Mouse (Mus musculus) left cerebral cortex, postnatal 10 days (tissue): ENCODE data around the gene Ampd2. TPM values are rescaled to one million over a fixed set of nuclear protein-coding genes. Genes with fewer than 3 reads are reported as not detected.

Experiments
- DNase-seq, 2 experiments: peaks; one replicate each; pipeline ENCODE4 v3.0.0; 2021 to 2022; ENCODE audit warnings: low spot score in 2 of 2, mixed read lengths in 1 of 2; ENCODE audit errors: extremely low spot score in 1 of 2
- intact Hi-C: fragments of 180-260 bp; cut with DNase I; formaldehyde crosslinking; loops from one replicate; pipeline ENCODE4 v1.15.1; 2025
- total RNA-seq, 2 experiments: library from RNA; stranded (reverse); gene quantifications; 2 replicates each; pipeline ENCODE4 v1.2.3; 2021

Gene Ampd2
- total RNA-seq, result 10 to 100 TPM; 51.8 to 53.7 TPM

DNA sequence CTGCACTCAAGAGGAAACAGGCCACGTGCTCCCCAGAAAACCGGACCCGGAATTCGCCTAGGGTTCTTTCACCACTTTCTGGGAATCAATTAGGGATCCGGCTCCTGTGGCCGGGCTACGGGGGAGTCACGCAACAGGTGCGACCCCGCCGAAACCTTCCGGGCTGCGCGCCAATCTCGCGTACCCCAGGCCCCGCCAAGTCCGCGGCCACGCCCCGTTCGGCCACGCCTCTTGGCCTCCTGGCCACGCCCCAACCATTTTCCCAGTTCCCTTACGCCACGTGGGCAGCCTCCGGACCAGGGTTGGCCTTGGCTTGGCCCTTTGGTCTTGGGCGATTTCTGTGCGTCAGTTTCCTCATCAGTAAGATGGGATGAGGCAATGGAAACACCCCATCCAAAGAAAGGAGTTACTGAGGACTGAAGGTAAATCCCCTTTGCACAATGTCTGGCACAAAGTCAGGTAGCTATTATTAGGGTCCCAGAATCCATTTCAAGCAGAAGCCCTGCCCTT, at the start of gene Ampd2:
Gene Ampd2 (minus strand): TSS at position 182 of the 510 bp plus-strand sequence.
- intact Hi-C loops, result no loop called here
- DNase-seq, result peak; percentile 29 to 85

DNA sequence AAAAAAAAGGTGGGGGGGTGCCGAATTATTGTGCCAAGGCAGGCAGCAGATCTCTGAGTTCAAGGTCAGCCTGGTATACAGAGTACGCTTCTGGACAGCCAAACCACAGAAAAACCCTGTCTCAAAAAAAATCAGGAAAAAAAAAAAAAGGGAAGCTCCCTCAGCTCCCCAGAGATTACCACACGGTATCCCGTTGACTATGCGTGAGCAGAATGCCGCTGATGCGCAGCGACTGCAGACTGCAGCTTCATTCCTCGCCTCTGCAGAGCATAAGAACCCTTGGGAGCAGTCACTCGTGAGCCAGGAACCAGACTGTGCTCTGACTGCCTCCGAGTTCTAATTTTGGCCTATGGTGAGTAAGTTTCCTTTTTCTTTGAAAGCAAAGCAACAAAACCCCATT, 48.2 kb upstream of the Ampd2 start:
- intact Hi-C loops, result no loop called here
- peak in 1 of 2 experiments; percentile 45 for DNase-seq

DNA sequence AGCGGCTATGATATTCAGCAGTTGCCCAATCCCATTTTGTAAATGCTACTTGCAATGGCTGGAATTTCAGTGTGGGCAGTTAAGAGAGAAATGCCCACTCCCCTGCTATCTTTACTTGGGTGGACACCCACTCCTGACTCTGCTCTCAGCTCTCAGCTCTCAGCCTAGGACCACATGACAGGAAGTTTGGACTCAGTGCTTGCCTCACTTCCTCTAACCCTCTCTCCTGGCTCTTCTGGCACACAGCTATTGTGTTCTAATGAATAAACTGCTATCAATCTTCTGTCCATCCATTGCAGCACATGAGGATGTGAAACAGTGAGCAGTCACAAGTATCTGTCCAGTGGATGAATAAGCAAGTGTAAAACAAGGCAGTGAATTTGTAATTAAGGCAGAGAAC, 46.0 kb upstream of the Ampd2 start:
- no peak for DNase-seq
- intact Hi-C loops, result no loop called here

DNA sequence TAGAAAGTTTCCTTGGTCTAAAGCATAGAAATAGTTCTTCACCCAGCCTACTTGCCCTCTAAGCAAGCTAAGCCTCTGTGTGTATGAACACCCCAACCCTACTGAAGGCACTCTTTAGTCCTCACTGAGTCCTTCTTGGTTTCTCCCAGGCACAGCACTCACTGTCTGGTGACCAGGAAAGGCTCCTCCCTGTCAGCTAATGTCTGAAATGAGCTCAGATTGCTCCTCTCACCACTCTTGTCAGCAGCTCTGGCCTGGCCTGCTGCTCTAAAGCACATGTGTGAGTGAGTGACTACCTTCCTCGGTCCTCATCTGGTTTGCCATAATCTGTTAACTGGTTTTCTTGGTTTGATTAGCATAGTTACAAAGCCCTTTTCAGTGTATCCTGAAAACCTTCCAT, 45.4 kb upstream of the Ampd2 start:
- DNase-seq, result no peak
- intact Hi-C loops, result no loop called here

DNA sequence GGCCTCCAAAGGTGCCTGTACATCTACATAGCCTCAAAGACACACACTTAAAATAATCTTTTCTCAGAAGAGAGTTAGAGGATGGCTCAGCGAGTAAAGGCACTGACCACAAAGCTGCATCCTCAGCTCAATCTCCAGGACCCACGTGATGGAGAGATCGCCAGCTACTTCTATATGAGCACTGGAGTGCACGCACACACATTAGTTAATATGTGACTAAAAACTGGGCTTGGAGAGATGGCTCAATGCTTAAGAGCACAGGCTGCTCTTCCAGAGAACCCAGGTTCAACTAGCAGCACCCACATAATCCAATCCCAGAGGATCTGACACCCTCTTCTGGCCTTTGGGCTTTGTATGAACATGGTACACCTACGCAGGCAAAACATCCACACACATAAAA, 44.8 kb upstream of the Ampd2 start:
- DNase-seq, result no peak
- intact Hi-C loops, result no loop called here

DNA sequence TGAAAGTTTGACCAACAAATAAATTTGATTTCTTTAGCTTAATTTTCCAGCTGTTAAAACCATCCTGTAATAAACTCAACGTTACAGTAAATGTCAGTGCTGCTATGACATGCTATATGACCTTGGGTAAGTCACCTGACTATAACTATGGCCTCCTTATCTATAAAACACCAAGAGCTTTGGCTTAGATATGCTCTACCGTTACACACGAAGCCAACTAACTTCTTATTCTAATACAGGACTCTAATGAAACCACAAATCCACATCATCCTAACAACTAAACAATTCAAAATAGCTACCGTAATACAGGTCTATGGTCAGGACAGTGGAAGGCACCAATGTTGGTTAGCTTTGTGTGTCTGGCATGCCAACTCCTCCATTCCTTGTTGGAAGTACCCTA, 43.4 kb upstream of the Ampd2 start:
- DNase-seq, result no peak
- intact Hi-C loops, result no loop called here

DNA sequence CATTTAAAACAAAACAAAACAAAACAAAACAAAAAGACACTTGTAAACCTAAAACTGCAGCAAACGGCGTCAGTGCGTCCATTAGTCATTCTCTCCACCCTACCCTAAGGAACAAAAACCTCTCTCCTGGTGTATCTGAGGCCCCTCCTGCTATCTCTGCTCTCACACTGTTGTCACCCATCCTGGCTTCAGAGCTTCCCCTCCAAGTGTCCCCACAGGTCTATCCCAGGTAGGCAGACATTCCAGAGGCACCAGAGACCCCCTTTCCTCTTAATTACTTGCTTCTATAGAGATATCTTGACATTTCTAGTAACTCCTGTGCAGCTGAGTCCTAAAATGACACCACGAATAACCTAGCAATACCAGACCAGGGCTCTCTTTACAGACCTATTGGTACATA, 42.9 kb upstream of the Ampd2 start:
- intact Hi-C loops, result no loop called here
- DNase-seq, result no peak

DNA sequence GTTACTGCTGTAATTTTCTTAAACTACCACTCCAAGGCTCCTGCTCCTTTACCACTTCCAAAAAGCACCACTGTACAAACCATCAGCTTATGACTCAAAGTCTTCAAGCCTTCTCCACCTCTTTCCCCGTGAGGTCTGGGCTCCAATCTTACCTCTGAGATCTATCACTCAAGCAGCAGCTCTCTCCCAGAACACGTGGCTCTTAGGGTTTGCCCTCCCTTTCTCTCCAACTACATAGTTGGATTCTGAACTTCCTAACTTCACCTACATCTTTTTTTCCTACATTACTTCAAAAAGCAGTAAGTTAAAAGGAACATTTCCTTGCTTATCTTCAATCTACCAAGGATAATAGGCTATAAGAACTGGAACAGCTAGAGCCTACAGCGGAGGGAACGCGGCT, 42.1 kb upstream of the Ampd2 start:
- intact Hi-C loops, result no loop called here
- no peak for DNase-seq

DNA sequence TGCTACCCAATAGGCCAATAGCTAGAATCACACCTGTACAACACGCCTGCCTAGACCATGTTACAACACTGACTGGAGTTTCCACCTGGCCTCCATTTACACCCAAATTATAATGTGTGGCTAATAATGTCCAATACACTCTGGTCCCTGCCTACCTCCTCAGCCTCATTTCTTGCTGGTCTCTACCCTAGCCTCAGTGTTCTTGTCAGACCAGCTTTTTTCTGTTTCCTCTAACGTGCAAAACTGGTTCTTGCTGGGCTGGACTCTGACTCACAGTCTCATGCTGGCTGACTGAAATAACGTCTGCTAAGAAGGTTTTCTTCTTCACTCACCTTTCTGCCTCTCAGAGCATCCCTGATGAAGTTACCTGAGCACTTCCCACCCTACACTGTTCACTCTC, 39.9 kb upstream of the Ampd2 start:
- DNase-seq, result no peak
- intact Hi-C loops, result no loop called here

DNA sequence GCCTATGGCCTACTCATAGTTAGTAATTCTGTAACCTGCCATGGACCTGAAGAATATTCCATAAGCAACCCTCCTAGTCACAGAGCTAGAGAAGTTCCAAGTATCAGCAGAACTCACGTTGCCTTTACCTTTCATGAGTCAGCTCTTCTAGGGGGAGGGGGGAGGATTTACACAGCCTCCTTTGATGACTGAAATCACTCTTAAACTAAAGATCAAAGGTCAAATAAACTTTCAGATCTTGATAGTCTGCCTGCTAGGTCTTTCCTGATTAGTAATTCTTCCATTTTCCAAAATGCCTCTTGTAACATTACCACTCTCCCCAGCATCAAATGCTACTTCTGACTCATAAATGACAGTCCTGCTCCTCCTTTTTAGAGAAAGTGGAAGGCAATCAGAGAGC, 37.7 kb upstream of the Ampd2 start:
- intact Hi-C loops, result no loop called here
- no peak for DNase-seq

DNA sequence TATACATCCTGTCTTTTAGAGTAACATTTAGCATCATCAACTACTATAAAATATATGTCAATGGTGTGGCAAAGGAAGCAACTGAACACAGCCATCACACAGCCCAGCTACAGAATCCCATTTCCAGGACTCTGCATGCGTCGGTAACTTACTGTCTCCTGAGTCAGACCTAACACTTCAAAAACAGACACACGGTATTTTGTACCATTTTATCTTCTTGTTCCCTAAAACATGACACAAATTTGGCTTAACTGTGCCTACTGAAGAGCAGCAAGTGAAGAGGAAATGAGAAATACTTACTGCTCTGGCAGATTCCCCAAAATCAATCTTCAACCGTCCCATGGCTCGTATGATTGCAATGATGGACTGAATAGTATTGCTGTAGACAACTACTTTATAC, 36.8 kb upstream of the Ampd2 start:
- intact Hi-C loops, result no loop called here
- DNase-seq, result no peak

DNA sequence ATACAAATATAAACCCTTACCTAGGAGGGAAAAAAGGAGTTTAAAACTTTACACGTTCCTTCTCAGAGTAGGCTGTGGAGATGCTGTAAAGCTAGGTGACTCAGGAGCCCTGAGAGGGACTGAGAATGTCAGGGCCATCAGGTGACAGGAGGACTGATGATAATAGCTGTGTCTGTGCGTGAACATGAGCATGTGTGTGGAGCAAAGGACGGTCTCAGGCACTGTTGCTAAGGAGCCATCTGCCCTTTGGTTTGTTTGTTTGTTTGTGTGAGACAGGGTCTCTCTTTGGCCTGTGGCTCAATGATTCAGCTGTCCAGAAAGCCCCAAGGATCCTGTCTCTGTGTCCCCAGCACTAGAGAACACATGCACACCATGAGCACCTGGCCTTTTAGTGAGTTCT, 34.6 kb upstream of the Ampd2 start:
- DNase-seq, result no peak
- intact Hi-C loops, result no loop called here

DNA sequence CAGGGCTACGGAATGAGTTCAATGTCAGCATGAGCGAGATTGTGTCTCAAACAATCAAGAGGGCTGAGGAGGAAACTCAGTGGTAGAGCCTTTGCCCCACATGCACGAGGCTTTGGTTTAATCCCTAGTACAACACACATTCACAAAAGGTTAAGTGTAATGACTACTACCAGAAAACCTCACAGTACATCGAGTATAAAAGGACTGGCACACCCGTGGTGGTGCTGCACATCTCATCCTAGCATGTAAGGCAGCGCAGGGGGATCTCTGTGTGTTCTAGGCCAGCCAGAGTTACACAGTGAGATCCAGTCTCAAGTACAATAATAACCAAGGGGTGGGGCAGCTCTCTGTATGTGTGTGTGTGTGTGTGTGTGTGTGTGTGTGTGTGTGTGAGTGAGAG, 31.0 kb upstream of the Ampd2 start:
- intact Hi-C loops, result no loop called here
- no peak for DNase-seq

DNA sequence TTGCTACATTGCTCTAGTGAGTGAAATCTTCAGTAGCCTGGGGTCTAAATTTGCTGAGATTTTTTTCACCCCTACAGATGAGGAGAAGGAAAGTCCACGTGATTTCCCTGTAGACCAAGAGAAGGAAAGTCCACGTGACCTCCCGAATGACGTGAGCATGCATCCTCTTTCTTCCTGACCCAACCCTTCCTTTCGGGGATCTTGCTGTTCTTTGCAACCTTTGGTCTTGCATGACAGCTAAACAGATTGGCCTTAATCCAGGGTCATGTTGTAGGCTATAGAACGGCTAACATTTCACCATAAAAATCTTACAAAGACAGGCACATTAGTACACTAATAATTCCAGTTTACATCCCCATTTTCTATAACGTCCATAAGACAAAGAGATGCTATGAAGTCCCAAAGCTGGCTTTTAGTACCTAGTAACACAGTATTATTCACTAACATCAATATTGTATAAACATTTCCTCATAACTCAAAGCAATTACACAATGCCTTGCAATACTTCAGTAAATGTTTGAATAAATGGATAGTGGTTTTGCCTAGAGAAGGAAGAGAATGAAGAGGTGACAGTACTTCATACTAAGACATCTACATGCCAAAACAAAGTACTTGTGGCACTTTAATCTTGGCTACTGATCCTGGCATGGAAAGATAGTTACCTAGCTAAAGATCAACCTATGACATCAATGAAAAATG, 27.3 kb upstream of the Ampd2 start:
- intact Hi-C loops, result no loop called here
- DNase-seq, result no peak

DNA sequence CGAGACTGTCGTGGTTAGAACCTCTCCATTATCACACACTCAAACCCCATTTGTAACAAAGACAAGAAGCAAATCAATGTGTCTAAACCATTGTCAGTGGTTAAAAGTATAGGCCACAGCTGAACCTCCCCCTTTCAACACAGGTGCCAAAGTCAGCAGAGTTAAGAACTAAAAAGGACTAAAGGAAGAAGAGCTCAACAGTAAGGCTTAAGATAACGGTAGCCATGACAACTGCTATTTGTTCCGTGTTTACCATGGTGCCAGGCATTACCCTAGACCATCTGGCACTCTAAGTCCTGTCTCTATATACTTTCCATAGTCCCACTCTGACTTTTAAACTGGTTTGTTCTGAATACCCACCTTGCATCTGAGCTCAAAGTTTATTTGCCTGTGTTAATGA, 26.2 kb upstream of the Ampd2 start:
- DNase-seq, result no peak
- intact Hi-C loops, result no loop called here

DNA sequence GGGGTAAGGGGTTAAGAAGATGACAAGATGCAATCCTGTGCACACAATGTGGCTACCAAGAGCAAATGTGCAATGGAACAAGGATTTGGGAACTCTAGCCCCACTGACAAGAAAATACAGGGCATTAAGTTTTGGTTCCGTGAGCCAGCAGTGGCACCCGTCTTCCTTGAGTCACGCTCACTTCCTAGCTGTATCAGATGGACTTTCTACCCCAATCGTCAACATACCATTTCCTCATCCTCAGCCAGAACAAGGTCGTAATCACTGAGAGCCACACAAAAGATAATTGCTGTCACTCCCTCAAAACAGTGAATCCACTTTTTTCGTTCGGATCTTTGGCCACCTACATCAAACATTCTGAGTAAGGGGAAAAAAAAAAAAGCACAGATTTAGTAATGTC, 25.8 kb upstream of the Ampd2 start:
- no peak for DNase-seq
- intact Hi-C loops, result no loop called here

DNA sequence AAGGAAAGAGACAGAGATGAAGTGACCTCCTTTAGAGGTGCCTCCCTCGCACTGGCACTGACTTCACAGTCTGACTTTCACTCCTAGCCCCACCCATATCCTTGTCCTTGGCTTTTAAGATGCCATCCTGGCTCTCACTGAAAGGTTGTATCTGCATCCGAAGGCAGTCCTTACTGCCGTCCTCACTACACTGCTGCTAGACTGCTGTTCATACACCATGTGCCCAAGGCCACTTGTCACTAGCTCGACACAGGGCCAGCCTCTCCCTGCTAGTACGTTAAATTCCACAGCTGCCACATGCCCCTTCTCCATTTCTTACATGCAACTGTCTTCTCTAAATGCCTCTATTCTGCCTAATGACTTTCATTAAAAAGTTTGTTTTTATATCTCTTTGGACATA, 24.9 kb upstream of the Ampd2 start:
- intact Hi-C loops, result no loop called here
- no peak for DNase-seq

DNA sequence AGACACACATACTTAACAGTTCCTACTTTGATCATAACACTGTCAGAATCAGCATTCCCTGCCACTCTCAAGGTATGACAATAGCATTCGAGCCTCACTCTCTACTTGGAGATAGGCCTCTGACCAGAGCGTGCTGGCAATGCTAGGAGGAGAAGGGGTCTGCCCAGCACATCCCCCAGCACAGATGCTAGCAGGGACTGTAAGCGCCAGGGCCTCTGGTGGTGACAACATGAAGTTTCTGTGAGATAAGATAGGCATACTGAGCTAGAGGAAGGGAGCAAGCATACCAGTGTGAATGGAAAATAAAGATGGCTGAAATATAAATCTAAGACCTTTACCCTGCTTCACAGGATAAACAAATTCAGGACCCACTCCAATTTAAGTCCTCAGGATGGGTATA, 18.8 kb upstream of the Ampd2 start:
- no peak for DNase-seq
- intact Hi-C loops, result no loop called here

DNA sequence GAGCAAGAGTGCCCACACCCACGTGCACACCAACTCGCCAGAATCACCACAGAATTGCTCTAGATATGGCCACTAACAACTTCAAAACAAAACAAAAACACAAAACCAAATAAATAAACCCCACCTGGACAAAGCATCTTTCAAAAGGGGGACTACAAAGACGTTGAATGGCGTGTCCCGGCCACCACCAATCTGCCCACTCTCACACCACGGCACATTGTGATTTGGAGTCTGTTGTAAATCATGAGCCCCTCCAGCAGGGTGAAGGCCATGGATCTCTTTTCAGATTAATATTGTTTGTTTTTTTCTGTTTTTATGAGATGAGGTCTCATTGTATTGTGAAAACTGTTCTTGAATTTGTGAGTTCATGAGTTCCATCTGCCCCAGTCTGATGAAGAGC, 15.6 kb upstream of the Ampd2 start:
- intact Hi-C loops, result no loop called here

DNA sequence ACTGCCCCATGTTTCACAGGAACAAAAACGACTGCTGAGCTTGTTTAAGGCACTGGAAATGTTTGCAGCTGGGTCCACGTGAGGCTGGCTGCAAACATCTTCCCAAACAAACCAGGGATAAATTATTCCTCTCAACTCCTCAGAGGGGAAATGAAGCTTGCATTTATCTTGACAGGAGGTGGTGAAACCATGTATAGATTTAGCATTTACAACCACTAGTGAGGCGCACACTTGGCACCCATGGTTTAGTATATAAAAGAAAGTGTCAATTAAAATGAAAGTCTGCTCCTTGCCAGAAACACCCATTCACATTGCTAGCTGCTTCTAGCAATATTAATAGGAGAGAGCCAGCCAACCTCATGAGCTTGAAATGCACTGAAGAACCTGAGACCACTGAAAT, 15.1 kb upstream of the Ampd2 start:
- no peak for DNase-seq
- intact Hi-C loops, result no loop called here

More for the DNA sequence above, 15.6 kb upstream of the Ampd2 start:
- DNase-seq, result no peak

DNA sequence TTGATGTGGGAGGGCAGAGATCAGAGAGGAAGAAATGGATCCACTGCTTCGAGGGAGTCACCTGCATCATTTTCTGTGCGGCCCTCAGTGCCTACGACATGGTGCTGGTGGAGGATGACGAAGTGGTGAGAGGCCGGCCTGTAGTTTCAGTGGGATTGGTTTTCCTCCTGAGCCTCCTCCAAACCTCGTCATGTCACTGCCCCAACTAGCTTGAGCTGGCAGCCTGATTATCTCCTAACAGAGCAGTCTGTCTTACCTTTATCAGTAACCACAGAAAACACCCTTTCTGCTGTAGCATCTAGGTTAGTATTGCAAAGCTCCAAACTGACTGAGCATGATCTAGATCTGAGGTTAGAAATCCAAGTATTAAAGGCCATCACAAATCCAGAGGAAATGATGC, 11.9 kb upstream of the Ampd2 start:
- no peak for DNase-seq

More for the DNA sequence above, 11.9 kb upstream of the Ampd2 start:
- intact Hi-C loops, result no loop called here
